Mouse (Mus musculus): ENCODE measurements around the gene Gm5485.

The Gm5485 gene

DNA sequence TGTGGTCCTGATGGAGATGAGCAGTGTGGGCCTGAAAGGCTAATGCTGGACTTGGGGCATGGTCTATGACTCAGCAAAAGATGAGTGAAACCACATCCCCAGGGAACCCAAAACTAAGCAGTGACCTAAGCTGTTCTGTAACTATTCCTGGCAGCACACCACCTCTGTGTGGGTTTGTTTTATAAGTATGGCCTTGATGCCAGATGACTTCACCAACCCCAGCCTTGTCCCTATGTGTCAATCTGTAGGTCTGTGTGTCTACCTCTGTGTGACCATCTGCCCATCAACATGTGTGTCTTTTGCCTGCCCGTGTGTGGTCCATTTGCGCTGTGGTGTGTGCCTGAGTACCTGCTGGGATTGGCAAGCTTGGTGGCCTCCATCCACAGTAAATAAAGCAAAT is 44.1 kb downstream of the Gm5485 start:
- no peak for DNase-seq

DNA sequence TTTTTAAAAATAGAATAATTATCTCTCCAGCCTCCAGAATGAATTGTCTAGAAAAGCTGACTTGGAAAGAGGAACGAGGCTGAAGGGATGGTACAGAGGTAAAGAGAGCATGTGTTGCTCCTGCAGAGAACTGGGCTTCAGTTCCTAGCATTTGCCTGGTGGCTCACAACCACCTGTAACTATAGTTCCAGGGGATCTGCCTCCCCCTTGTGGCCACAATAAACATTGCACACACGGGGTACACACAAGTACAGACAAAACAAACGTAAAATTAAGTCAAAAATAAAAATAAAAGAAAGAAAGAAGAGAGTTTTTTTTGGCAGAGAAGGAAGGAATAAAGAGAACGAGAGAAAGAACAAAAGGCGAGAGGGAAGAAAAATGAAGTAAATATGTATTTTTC is 45.4 kb downstream of the Gm5485 start:
- DNase-seq = peak; percentile 4

DNA sequence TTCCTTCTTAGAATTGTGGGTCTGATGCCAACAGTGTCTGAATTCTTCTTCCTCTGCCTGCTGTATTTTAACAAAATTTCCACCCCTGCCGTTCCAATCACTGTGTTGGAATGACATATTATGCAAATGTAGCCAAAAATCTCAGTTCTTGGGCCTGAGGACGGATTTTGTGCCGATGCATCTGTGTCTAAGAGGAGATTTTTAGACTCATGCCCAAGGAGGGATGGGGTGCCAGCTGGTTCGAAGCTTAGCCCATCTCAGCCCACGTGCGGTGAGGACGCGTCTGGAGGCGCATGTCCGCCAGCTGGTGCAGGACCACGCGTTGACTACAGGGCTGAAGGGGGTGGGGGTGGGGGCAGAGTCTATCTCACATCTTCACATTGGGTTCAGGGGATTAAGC is 51.3 kb downstream of the Gm5485 start:
- DNase-seq = no peak

DNA sequence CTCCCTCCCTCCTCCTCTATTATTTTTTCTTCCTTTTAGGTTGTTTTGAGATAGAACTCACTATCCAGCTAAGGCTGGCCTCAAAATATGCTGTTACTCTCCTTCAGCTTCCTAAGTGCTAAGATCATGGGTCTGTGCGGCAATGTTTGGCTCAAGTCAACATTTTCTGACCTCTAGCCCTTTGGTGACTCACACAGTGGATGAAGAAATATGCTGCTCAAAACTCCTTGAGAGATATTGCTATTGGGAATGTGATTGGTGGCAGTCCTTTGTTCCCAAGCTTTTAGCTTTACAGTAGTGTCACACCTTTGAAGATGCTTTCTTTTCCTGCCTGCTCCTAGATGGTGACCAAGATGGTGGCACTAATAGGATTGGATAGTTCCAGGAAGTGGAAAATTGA is 55.8 kb downstream of the Gm5485 start:
- no peak for DNase-seq

DNA sequence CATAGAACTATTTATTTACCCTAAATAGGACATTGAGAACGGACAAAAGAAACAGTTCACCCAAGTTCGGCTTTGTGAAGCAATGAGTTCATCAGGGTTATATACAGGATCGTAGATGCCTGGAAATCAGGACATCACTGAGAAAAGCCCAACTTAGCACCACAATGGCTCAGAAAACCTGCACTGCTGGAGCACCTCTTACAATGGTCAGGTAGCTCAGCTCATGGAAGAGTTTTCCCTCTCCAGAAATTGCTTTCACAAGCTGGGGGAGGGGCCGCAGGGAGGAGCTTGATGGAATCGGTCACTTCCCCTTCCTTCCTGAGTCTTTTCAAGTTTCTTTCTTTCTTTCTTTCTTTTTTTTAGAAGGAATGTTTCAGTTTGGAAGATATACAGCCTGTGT is 56.5 kb downstream of the Gm5485 start:
- no peak for DNase-seq
